Mouse (Mus musculus) CD4-positive naive resting alpha-beta T cell, adult 76 days (primary cell): ENCODE results near the gene Olfr1362. TPM values are rescaled to one million over a fixed set of nuclear protein-coding genes. Genes with fewer than 3 reads are reported as not detected.

Source experiments
- total RNA-seq: library from RNA; stranded (reverse); gene quantifications from one replicate; pipeline ENCODE4 v1.2.4, GENCODE M21; 2023

The Olfr1362 gene
- not detected for total RNA-seq

GRCm38 (mm10) chr13:21613922-21614321, at the start of gene Olfr1362:
Olfr1362 (minus strand) TSS chr13:21614022.

DNA sequence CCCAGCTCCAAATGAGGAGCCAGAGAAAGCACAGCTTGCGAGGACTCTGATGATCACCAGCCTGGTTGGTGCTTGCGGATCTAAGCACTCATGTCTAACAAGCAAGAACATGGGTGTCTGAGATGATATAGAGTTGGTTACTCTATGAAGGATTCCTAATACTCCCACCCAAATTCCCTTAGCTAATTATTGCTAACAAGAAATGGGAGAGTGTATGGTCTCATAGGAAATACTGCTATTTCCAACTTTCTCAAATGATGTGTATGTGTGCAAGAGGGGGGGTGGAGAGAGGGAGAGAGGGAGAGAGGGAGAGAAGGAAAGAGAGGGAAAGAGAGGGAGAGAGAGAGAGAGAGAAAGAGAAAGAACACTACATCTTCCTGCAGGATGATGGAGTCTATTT, 49.5 kb upstream of the Olfr1362 start, which contains the start of gene Olfr1361:
Gene Olfr1361, minus strand, starts transcription at position 101 of the 400 bp plus-strand sequence.

GRCm38 (mm10) chr13:21642418-21642817, 28.6 kb upstream of the Olfr1362 start, which contains the start of gene Olfr11:
Olfr11 (minus strand) TSS chr13:21642518.

GRCm38 (mm10) chr13:21581659-21582058, 32.2 kb downstream of the Olfr1362 start, which contains the start of gene Olfr1364:
Olfr1364 (minus strand) TSS chr13:21581759.

Other genes with a start within 250 kb of the Olfr1362 start
- gene Zkscan3, start 211.3 kb downstream of the Olfr1362 start, total RNA-seq, result 47.9 TPM
- 0.38 TPM for gene Pgbd1, start 173.0 kb downstream of the Olfr1362 start, total RNA-seq
- 48.0 TPM for gene Zscan26, start 160.3 kb downstream of the Olfr1362 start, total RNA-seq
- not detected for gene Nkapl, start 145.5 kb downstream of the Olfr1362 start, total RNA-seq
- gene Zkscan4, start 135.1 kb downstream of the Olfr1362 start, total RNA-seq, result not detected
- gene Gm10065, start 134.6 kb downstream of the Olfr1362 start, total RNA-seq, result not detected
- gene AK157302, start 118.8 kb downstream of the Olfr1362 start, total RNA-seq, result 3.8 TPM
- gene Gm11273, start 112.6 kb downstream of the Olfr1362 start, total RNA-seq, result 15.9 TPM
- gene Zkscan8, start 82.9 kb downstream of the Olfr1362 start, total RNA-seq, result 8.9 TPM
- gene Olfr1366, start 71.2 kb downstream of the Olfr1362 start, total RNA-seq, result not detected
- not detected for gene Olfr1535, start 54.1 kb downstream of the Olfr1362 start, total RNA-seq
- not detected for gene Olfr1364, start 32.3 kb downstream of the Olfr1362 start, total RNA-seq
- not detected for gene Olfr11, start 28.5 kb upstream of the Olfr1362 start, total RNA-seq
- gene Olfr1361, start 49.4 kb upstream of the Olfr1362 start, total RNA-seq, result not detected
- not detected for gene Olfr1360, start 63.4 kb upstream of the Olfr1362 start, total RNA-seq
- not detected for gene Olfr1359, start 84.1 kb upstream of the Olfr1362 start, total RNA-seq
- 38.5 TPM for gene Hist1h2bl, start 102.1 kb upstream of the Olfr1362 start, total RNA-seq
- gene Hist1h2ai, start 102.4 kb upstream of the Olfr1362 start, total RNA-seq, result 23.2 TPM
- 51.3 TPM for gene Hist1h3h, start 103.6 kb upstream of the Olfr1362 start, total RNA-seq
- 9.1 TPM for gene Hist1h2bm, start 108.0 kb upstream of the Olfr1362 start, total RNA-seq
- 8.5 TPM for gene Hist1h4j, start 121.0 kb upstream of the Olfr1362 start, total RNA-seq
- 192 TPM for gene Hist1h4k, start 136.5 kb upstream of the Olfr1362 start, total RNA-seq
- 29.1 TPM for gene Hist1h2ak, start 139.8 kb upstream of the Olfr1362 start, total RNA-seq
- gene Hist1h2bn, start 140.1 kb upstream of the Olfr1362 start, total RNA-seq, result 72.0 TPM
- 15.4 TPM for gene Hist1h1b, start 166.6 kb upstream of the Olfr1362 start, total RNA-seq
- gene Hist1h3i, start 169.3 kb upstream of the Olfr1362 start, total RNA-seq, result 103 TPM
- gene Hist1h2an, start 173.2 kb upstream of the Olfr1362 start, total RNA-seq, result 12.5 TPM
- gene Hist1h2bp, start 173.4 kb upstream of the Olfr1362 start, total RNA-seq, result 14.0 TPM
- 25.5 TPM for gene Hist1h2bq, start 196.2 kb upstream of the Olfr1362 start, total RNA-seq
- gene Hist1h2ao, start 196.4 kb upstream of the Olfr1362 start, total RNA-seq, result 52.1 TPM
- 202 TPM for gene Hist1h4m, start 197.7 kb upstream of the Olfr1362 start, total RNA-seq
- gene Hist1h4n, start 218.2 kb upstream of the Olfr1362 start, total RNA-seq, result not detected
- 61.1 TPM for gene Hist1h2ap, start 219.5 kb upstream of the Olfr1362 start, total RNA-seq
- 25.7 TPM for gene Hist1h2br, start 219.7 kb upstream of the Olfr1362 start, total RNA-seq